Mouse (Mus musculus) cerebellum, adult 2 months (tissue): Measurements from ENCODE around the gene Adipoq. TPM values are rescaled to one million over a fixed set of nuclear protein-coding genes. Genes with fewer than 3 reads are reported as not detected.

ENCODE experiments used
- DNase-seq, 2 experiments: peaks; one replicate each; pipeline ENCODE4 v3.0.0; 2021
- H3K27ac ChIP-seq: fragments of 200-500 bp; 2 replicates; pipeline ENCODE4 v1.5.1; 2012; ENCODE audit warnings: low read length, control low read depth, inconsistent platforms; ENCODE audit not compliant: insufficient read depth
- H3K27me3 ChIP-seq: fragments of 200-500 bp; 2 replicates; pipeline ENCODE4 v1.6.1; 2012; ENCODE audit warnings: inconsistent platforms, mild to moderate bottlenecking, low read length, moderate library complexity; ENCODE audit not compliant: control insufficient read depth, insufficient read depth
- H3K4me1 ChIP-seq: fragments of 200-500 bp; 2 replicates; pipeline ENCODE4 v1.6.1; 2011; ENCODE audit warnings: low read length; ENCODE audit not compliant: control insufficient read depth, insufficient read depth
- H3K4me3 ChIP-seq: fragments of 200-500 bp; replicated peaks from 2 replicates; pipeline ENCODE3; 2011; ENCODE audit warnings: mild to moderate bottlenecking, low read depth, low read length, control low read depth; ENCODE audit not compliant: insufficient read depth
- CTCF ChIP-seq: fragments of 200-500 bp; IDR thresholded peaks from 2 replicates; pipeline ENCODE4 v1.5.1; 2011; ENCODE audit warnings: low read depth, mild to moderate bottlenecking, control low read depth, low read length, moderate library complexity, borderline replicate concordance; ENCODE audit not compliant: insufficient read depth
- POLR2A ChIP-seq: fragments of 200-500 bp; IDR thresholded peaks from 2 replicates; pipeline ENCODE4 v1.6.1; 2011; ENCODE audit warnings: low read length, control low read depth, borderline replicate concordance; ENCODE audit not compliant: insufficient read depth
- WGBS: fragments of 180-500 bp; shearing (Covaris S2); methylation state at CpG from one replicate; pipeline ENCODE4 v1.1.7; 2018; 5-methylcytosine and 5-hydroxymethylcytosine counted together
- polyA plus RNA-seq: library from polyadenylated mRNA; depleted of rRNA; stranded (reverse); fragments of >200 nt; gene quantifications from 2 replicates; pipeline ENCODE4 v1.2.3, GENCODE M21; 2012

Adipoq gene
- polyA plus RNA-seq, 1 experiment, result 0.33 TPM

DNA sequence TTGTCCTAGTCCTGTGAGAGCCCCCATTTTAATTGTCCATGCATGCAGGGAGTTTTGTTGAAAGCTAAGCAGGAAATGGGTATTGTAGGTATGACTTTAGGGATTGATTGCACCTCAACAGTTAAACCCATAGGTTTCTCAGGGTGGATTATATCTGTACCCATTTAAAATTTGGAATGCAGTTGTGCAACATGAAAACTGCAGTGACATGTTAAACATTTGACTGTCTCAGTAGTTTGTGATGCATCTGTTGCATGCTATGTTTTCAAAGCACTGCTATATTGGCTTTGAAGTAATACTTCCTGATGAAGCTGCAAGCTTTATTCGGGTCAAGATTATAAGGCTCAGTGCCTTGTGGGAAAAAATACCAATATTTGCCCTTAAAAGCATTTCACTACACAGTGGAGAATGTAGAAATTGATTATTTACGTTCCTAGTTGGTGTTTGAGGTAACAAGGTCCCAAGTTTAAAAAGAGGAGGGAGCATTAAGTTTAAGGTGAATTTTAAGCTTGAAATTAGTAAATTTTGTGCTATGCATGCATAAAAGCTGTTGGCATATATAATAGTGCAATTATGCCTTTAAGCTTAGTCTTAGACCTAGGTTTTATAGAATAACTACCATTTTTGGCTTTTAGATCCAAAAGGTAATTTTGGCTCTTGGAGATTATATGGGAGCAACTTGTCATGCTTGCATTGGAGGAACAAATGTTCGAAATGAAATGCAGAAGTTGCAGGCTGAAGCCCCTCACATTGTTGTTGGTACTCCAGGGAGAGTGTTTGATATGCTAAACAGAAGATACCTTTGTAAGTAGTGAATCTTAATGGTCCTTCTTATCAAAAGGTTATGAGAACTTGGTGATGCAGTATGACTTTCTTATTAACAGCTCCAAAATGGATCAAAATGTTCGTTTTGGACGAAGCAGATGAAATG is 36.7 kb upstream of the Adipoq start:
- no peak overlapping the region for H3K27ac ChIP-seq
- H3K4me3 ChIP-seq, result peak overlapping the region; percentile 93
- H3K4me1 ChIP-seq, result no peaks in the 10 kb centered on the region; the same call in 1 of the 2 replicates
- TF ChIP-seq POLR2A (no peak), CTCF (no peak)
- no peak for DNase-seq
- H3K27me3 ChIP-seq, result no peaks in the 10 kb centered on the region
- 35% methylated on average over 5 of the region's 5 CpGs for WGBS

DNA sequence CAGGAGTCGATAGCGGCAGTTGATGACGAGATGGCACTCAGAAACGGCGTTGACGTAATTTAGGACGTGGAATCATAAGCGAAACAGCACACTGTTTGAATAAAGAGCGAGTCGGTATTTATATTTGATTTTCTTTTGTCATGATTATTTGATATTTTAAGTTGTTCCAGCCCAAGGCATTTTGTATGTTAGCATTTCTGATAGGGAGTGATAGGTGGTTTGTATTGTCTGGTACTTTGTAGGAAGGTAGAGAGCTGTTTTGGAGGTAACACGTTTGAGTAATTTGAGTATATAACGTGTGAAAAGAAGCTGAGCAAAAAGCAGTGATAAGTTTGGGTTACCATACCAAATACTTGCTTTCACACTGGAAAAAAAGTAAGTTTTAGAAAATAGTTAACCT is 34.0 kb upstream of the Adipoq start:
- no peak for DNase-seq
- Histone ChIP-seq H3K27me3 (no peaks in the 10 kb centered on the region), H3K27ac (no peak overlapping the region), H3K4me1 (no peaks in the 10 kb centered on the region; the same call in 1 of the 2 replicates), H3K4me3 (no peak overlapping the region)
- 74% methylated on average over 12 of the region's 12 CpGs for WGBS
- TF ChIP-seq POLR2A, result no peak
- no peak for TF ChIP-seq CTCF

GRCm38 (mm10) chr16:23112861-23113435 is 33.4 kb upstream of the Adipoq start:
- Histone ChIP-seq H3K27ac (no peak overlapping the region), H3K4me3 (no peak overlapping the region), H3K4me1 (no peaks in the 10 kb centered on the region; the same call in 1 of the 2 replicates), H3K27me3 (no peaks in the 10 kb centered on the region)
- WGBS, result 40% methylated on average over 9 of the region's 9 CpGs
- no peak for DNase-seq
- TF ChIP-seq CTCF (no peak), POLR2A (no peak)

DNA sequence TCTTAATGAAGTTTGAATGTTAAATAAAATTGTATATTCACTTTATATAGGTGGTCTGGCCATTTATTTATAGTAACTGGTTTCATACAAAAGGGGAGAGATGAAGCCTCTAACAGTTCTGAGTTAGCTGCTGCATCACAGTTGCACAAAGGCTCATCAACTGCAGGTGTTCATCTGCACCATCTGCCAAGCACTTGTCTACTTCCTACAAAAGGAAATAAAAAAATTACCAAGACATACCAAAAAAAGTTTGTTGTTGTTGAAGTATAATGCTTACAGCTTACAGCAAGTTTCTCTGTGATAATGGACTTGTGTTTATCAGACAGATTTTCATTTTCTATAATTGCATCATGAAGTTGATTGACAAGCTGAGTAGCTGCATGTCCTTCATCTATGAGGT is 32.4 kb upstream of the Adipoq start:
- TF ChIP-seq CTCF, result no peak
- no peak for TF ChIP-seq POLR2A
- Histone ChIP-seq H3K4me1 (no peaks in the 10 kb centered on the region; the same call in 1 of the 2 replicates), H3K4me3 (no peak overlapping the region), H3K27me3 (no peaks in the 10 kb centered on the region), H3K27ac (no peak overlapping the region)
- DNase-seq, result no peak

DNA sequence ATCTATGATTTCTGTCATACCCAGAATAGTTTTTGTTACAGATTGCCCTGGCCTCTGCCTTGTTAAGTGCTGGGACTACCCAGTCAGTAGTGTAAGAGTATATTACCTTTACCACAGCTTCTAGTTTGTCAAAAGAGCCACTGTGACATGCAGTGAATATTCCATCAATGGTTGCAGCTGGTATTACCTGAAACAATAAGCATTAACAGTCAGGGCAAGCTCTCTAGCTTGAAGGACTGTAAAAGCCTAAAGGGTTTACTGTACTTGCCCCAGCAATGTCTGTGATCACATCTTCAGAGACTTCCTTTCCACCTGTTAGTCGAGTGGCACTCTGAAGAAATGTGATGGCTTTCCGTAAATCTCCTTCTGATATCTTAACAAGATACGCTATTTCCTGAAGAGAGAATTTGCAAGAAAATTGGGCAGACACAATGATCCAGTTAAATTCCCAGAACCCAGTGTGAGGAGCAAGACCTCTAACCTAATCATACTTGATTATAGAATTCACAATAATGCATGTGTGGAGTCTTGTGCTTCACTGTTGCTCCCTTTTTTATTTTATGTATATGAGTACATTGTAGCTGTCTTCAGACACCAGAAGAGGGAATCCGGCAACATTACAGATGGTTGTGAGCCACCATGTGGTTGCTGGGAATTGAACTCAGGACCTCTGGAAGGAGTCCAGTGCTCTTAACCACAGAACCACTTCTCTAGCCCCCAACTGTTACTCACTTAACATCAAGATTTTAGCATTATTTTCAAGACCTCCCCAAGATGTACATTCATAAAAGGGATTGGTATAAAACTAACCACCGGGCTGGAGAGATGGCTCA is 31.8 kb upstream of the Adipoq start:
- H3K27me3 ChIP-seq, result no peaks in the 10 kb centered on the region
- WGBS, result 56% methylated on average over 5 of the region's 5 CpGs
- no peak for DNase-seq

DNA sequence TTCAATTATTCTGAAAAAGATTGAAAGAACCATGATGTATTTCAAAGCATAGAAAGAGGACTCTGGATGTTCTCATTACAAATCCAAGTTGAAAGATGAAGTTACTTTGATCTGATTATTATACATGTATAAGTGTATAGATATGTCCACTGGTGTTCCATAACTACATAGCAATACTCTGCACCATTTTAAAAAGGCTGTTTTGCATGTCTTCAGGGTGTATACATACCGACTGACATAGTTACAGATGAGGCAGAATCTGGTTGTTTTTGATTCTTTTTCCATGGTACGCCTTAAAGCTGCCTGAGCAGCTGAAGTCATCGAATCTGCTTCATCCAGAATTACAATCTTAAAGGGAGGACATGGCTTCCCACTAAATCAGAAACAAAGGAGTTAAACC is 30.9 kb upstream of the Adipoq start:
- H3K27ac ChIP-seq, result no peak overlapping the region
- H3K4me3 ChIP-seq, result no peak overlapping the region
- no peak for DNase-seq
- WGBS, result 80% methylated on average over 3 of the region's 3 CpGs
- TF ChIP-seq POLR2A (no peak), CTCF (no peak)
- H3K4me1 ChIP-seq, result no peaks in the 10 kb centered on the region; the same call in 1 of the 2 replicates
- no peaks in the 10 kb centered on the region for H3K27me3 ChIP-seq

More for the DNA sequence above, 31.8 kb upstream of the Adipoq start:
- no peaks in the 10 kb centered on the region; the same call in 1 of the 2 replicates for H3K4me1 ChIP-seq
- no peak overlapping the region for H3K4me3 ChIP-seq
- TF ChIP-seq POLR2A (no peak), CTCF (no peak)
- H3K27ac ChIP-seq, result no peak overlapping the region

DNA sequence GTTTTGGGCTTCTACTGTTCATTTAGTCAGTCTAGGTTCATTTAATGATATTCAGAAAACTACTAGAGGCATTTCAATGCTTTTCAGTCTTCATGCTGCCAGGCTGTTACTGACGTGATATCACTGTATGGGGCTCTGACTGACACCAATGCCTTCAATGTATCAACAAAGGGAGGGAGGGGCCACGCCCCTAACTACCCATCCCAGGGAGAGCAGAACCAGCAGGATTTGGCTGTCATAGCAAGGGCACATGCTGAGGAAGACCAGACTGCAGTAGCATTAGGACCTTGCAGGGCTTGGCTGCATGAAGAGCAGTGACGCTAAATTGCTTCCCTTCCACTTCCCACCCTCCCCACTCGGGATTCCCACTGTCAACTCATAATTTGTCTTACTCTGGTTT is 29.2 kb upstream of the Adipoq start:
- 27% methylated on average over 4 of the region's 4 CpGs for WGBS
- TF ChIP-seq POLR2A (no peak), CTCF (no peak)
- Histone ChIP-seq H3K27ac (no peak overlapping the region), H3K4me3 (no peak overlapping the region), H3K27me3 (no peaks in the 10 kb centered on the region), H3K4me1 (no peaks in the 10 kb centered on the region; the same call in 1 of the 2 replicates)
- DNase-seq, result no peak
